Mouse (Mus musculus): ENCODE results near the gene Sdhaf1. TPM values are rescaled to one million over a fixed set of nuclear protein-coding genes. Genes with fewer than 3 reads are reported as not detected.

The Sdhaf1 gene
- polyA plus RNA-seq, 1 experiment from 2014 or later = 20.4 TPM

DNA sequence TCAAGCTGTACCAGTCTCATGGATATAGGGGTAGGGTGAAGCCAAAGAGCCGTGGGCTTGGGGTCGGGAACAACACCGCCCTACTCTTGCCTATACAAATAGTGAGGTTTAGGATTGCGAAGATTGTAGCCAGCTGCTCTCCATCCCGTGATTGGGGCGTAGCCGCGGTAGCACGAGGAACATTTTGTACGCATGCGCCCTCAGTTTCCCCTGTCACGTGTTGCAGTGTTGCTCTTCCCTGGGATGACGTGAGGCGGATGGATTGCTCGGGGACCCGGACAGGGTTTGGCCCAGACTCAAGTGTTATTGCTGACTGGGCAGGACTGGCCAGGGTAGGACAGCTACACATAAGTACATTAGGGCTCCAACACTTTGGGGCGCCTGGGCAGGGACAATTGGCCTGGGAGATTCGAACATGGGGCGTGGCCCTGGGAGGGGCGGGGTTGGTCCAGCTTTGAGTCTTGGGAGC lies 43.0 kb downstream of the Sdhaf1 start:
- no peaks in the 10 kb centered on the region for H3K27me3 ChIP-seq (ENCODE audit: control insufficient read depth, insufficient read depth, low read length)
- DNase-seq (peak; percentile 95), ATAC-seq (ENCODE audit: low FRiP score, low TSS enrichment) (peak; percentile 88)
- no peaks in the 10 kb centered on the region for H3K36me3 ChIP-seq (ENCODE audit: control insufficient read depth, insufficient read depth, low read length)
- H3K4me1 ChIP-seq (ENCODE audit: control insufficient read depth, insufficient read depth, low read length) = peaks cover 9% of the 10 kb centered on the region; the same call in 1 of the 2 replicates
- H3K9ac ChIP-seq (replicated peaks; ENCODE audit: low read length) = peak overlapping the region; percentile 47
- peak overlapping the region; percentile 95 for H3K27ac ChIP-seq (replicated peaks; ENCODE audit: low read depth, low read length)
- H3K9me3 ChIP-seq (ENCODE audit: control insufficient read depth, low read length) = no peaks in the 10 kb centered on the region
- H3K4me3 ChIP-seq (replicated peaks; ENCODE audit: low read depth, low read length) = peak overlapping the region; percentile 61
- WGBS = under 1% methylated on average over 20 of the region's 20 CpGs
- peak overlapping the region; percentile 93 for H3K4me2 ChIP-seq (ENCODE audit: low read length)

DNA sequence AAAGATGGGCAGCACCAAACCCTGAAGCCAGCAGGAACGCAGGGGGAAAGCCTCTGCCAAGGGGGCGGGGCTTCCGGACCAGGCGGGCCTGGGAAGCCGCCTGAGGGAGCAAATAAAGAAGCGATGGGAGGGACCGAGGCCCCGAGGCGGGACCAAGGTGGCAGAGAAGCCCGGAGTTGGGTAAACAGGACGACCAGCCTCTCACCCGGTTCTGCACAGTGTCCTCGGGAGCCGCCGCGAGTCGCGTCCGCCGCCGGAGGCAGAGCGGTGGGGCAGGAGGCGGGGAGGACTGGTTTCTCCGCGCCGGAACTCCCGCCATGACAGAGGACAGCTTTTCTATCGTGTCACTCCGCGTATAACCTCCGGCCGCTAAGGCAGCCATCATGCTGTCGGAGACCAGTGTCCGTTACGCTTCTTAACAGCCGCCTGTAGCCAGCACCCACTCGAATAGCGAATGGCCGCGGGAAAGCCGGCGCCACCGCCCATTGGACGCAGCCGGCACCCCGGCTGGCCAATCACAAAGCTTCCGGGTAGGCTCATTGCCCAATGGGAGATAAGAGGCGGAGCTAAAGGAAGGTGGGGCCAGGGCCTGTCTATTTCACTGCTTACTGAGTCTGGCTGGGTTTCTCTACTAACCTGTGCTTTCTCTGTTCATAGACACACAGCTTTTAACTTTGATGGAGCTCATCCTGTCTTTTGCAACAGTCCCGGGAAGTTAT lies 43.6 kb downstream of the Sdhaf1 start, which contains the start of the genes Thap8 and Wdr62:
Gene Thap8 (plus strand): TSS at position 144 of the 719 bp plus-strand sequence.
Gene Wdr62 (minus strand): TSS at position 469 of the 719 bp plus-strand sequence.
- WGBS = under 1% methylated on average over 49 of the region's 49 CpGs
- Histone ChIP-seq H3K27ac (replicated peaks; ENCODE audit: low read depth, low read length) (peak within 1 kb of the TSS; percentile 95), H3K4me2 (ENCODE audit: low read length) (peak within 1 kb of the TSS; percentile 93), H3K9ac (replicated peaks; ENCODE audit: low read length) (peak within 1 kb of the TSS; percentile 47), H3K4me1 (ENCODE audit: control insufficient read depth, insufficient read depth, low read length) (peaks cover 9% of the 10 kb centered on the region; the same call in 1 of the 2 replicates), H3K9me3 (ENCODE audit: control insufficient read depth, low read length) (no peaks in the 10 kb centered on the region), H3K27me3 (ENCODE audit: control insufficient read depth, insufficient read depth, low read length) (no peaks in the 10 kb centered on the region), H3K36me3 (ENCODE audit: control insufficient read depth, insufficient read depth, low read length) (no peaks in the 10 kb centered on the region), H3K4me3 (replicated peaks; ENCODE audit: low read depth, low read length) (peak within 1 kb of the TSS; percentile 61)
- peak; percentile 96 for ATAC-seq (ENCODE audit: low FRiP score, low TSS enrichment)
- DNase-seq = peak; percentile 97

DNA sequence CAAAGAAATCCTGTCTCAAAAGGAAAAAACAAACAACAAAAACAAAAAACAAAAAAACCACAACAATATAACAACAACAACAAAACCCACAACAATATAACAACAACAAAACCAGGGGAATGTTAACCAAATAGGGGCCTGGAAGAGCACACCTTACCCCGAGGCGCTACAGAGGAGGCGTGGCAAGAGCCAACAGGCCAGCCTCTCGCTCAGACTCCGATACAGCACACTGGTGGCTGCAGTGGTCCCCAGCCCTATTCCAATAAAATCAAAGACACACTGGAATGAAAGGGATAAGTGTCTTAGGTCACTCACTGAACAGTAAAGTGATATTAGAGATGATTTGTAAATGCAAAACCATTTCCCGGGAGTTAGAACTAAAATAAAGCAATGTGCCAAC lies 44.2 kb downstream of the Sdhaf1 start:
- no peak for ATAC-seq (ENCODE audit: low FRiP score, low TSS enrichment)

DNA sequence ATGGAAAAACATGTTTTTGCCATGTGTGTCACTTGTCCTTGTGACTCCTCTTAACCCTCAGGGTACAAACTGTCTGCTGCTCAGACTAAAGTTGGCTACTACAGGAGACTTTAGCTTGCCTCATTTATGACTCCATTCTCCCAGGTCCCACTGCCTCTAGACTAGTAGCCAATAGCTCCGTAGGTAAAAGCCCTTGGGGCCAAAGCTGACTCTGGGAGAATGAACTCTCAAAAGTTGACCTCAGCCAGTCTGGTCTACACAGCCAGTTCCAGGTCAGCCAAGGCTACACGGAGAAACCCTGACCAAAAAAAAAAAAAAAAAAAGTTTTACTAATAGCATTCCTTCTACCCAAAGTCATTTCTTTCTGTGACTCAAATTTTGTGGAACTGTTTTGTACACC lies 44.8 kb downstream of the Sdhaf1 start:
- ATAC-seq (ENCODE audit: low FRiP score, low TSS enrichment) = no peak
- WGBS = 64% methylated on average over 2 of the region's 2 CpGs
- 0 out of 2 replicates have a peak overlapping the region, but pooled peaks have one; percentile 93 for H3K4me2 ChIP-seq (ENCODE audit: low read length)
- H3K4me1 ChIP-seq (ENCODE audit: control insufficient read depth, insufficient read depth, low read length) = peaks cover 9% of the 10 kb centered on the region; the same call in 1 of the 2 replicates
- no peak for DNase-seq
- H3K9ac ChIP-seq (replicated peaks; ENCODE audit: low read length) = no peak overlapping the region
- no peaks in the 10 kb centered on the region for H3K9me3 ChIP-seq (ENCODE audit: control insufficient read depth, low read length)
- H3K4me3 ChIP-seq (replicated peaks; ENCODE audit: low read depth, low read length) = no peak overlapping the region
- H3K36me3 ChIP-seq (ENCODE audit: control insufficient read depth, insufficient read depth, low read length) = no peaks in the 10 kb centered on the region
- no peaks in the 10 kb centered on the region for H3K27me3 ChIP-seq (ENCODE audit: control insufficient read depth, insufficient read depth, low read length)
- no peak overlapping the region for H3K27ac ChIP-seq (replicated peaks; ENCODE audit: low read depth, low read length)

More for the DNA sequence above, 44.2 kb downstream of the Sdhaf1 start:
- Histone ChIP-seq H3K9me3 (ENCODE audit: control insufficient read depth, low read length) (no peaks in the 10 kb centered on the region), H3K36me3 (ENCODE audit: control insufficient read depth, insufficient read depth, low read length) (no peaks in the 10 kb centered on the region), H3K4me1 (ENCODE audit: control insufficient read depth, insufficient read depth, low read length) (peaks cover 9% of the 10 kb centered on the region; the same call in 1 of the 2 replicates), H3K27ac (replicated peaks; ENCODE audit: low read depth, low read length) (no peak overlapping the region), H3K9ac (replicated peaks; ENCODE audit: low read length) (peak overlapping the region; percentile 44; the same call in 1 of the 2 replicates), H3K27me3 (ENCODE audit: control insufficient read depth, insufficient read depth, low read length) (no peaks in the 10 kb centered on the region), H3K4me2 (ENCODE audit: low read length) (peak overlapping the region; percentile 93), H3K4me3 (replicated peaks; ENCODE audit: low read depth, low read length) (peak overlapping the region; percentile 61)
- no peak for DNase-seq
- WGBS = under 1% methylated on average over 6 of the region's 6 CpGs

DNA sequence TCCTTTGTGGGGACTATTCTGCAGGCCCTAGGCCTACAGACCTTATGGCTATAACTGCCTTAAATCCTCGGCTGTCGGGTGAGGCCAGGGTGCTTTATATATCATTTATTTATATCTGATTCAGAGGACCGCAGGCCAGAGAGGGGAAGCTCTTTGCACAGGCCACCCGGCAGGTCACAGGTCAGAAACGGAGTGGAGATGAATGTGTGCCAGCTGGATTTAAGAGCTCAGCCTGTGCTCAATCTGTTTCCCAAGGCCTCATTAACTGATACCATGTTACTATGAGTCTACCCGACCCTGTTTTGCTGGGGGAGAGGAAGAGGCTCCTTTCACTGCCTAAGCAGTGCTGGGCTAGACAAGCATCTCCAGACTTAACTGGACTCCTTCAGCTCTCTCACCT lies 49.3 kb downstream of the Sdhaf1 start:
- no peaks in the 10 kb centered on the region; the same call in 1 of the 2 replicates for H3K4me1 ChIP-seq (ENCODE audit: control insufficient read depth, insufficient read depth, low read length)
- WGBS = 87% methylated on average over 6 of the region's 6 CpGs
- H3K27me3 ChIP-seq (ENCODE audit: control insufficient read depth, insufficient read depth, low read length) = no peaks in the 10 kb centered on the region
- DNase-seq (no peak), ATAC-seq (ENCODE audit: low FRiP score, low TSS enrichment) (no peak)
- no peak overlapping the region for H3K9ac ChIP-seq (replicated peaks; ENCODE audit: low read length)
- no peak overlapping the region for H3K4me2 ChIP-seq (ENCODE audit: low read length)
- H3K36me3 ChIP-seq (ENCODE audit: control insufficient read depth, insufficient read depth, low read length) = no peaks in the 10 kb centered on the region
- H3K9me3 ChIP-seq (ENCODE audit: control insufficient read depth, low read length) = no peaks in the 10 kb centered on the region
- no peak overlapping the region for H3K27ac ChIP-seq (replicated peaks; ENCODE audit: low read depth, low read length)
- H3K4me3 ChIP-seq (replicated peaks; ENCODE audit: low read depth, low read length) = no peak overlapping the region

Other genes starting within 250 kb of the Sdhaf1 start
- 1.7 and 1.8 TPM in 2 replicates for gene Gm26920, start 233.5 kb downstream of the Sdhaf1 start, polyA plus RNA-seq (2014; fragmentation: Nextera tagmentation; extraction: Ambion mirVana)
- gene Zfp566, start 233.4 kb downstream of the Sdhaf1 start, polyA plus RNA-seq (2014; fragmentation: Nextera tagmentation; extraction: Ambion mirVana) = 17.5 and 21.1 TPM in 2 replicates
- 86.6 and 101 TPM in 2 replicates for gene Zfp260, start 229.1 kb downstream of the Sdhaf1 start, polyA plus RNA-seq (2014; fragmentation: Nextera tagmentation; extraction: Ambion mirVana)
- 10.7 and 11.7 TPM in 2 replicates for gene Zfp382, start 202.0 kb downstream of the Sdhaf1 start, polyA plus RNA-seq (2014; fragmentation: Nextera tagmentation; extraction: Ambion mirVana)
- gene Zfp146, start 154.1 kb downstream of the Sdhaf1 start, polyA plus RNA-seq (2014; fragmentation: Nextera tagmentation; extraction: Ambion mirVana) = 18.5 and 19.7 TPM in 2 replicates
- 5.5 TPM in 2 replicates for gene Cox7a1, start 139.8 kb downstream of the Sdhaf1 start, polyA plus RNA-seq (2014; fragmentation: Nextera tagmentation; extraction: Ambion mirVana)
- 53.0 and 70.5 TPM in 2 replicates for gene Capns1, start 125.1 kb downstream of the Sdhaf1 start, polyA plus RNA-seq (2014; fragmentation: Nextera tagmentation; extraction: Ambion mirVana)
- gene Polr2i, start 91.9 kb downstream of the Sdhaf1 start, polyA plus RNA-seq (2014; fragmentation: Nextera tagmentation; extraction: Ambion mirVana) = 176 and 240 TPM in 2 replicates
- gene Tbcb, start 91.6 kb downstream of the Sdhaf1 start, polyA plus RNA-seq (2014; fragmentation: Nextera tagmentation; extraction: Ambion mirVana) = 337 and 360 TPM in 2 replicates
- not detected in 2 replicates for gene Ovol3, start 88.2 kb downstream of the Sdhaf1 start, polyA plus RNA-seq (2014; fragmentation: Nextera tagmentation; extraction: Ambion mirVana)
- gene Thap8, start 43.8 kb downstream of the Sdhaf1 start, polyA plus RNA-seq (2014; fragmentation: Nextera tagmentation; extraction: Ambion mirVana) = 0.58 and 0.61 TPM in 2 replicates
- 2.5 and 5.0 TPM in 2 replicates for gene Wdr62, start 43.5 kb downstream of the Sdhaf1 start, polyA plus RNA-seq (2014; fragmentation: Nextera tagmentation; extraction: Ambion mirVana)
- 121 and 131 TPM in 2 replicates for gene Clip3, start 32.2 kb downstream of the Sdhaf1 start, polyA plus RNA-seq (2014; fragmentation: Nextera tagmentation; extraction: Ambion mirVana)
- gene Alkbh6, start 15.2 kb downstream of the Sdhaf1 start, polyA plus RNA-seq (2014; fragmentation: Nextera tagmentation; extraction: Ambion mirVana) = 107 and 145 TPM in 2 replicates
- 9.3 and 10.2 TPM in 2 replicates for gene Syne4, start 9.1 kb downstream of the Sdhaf1 start, polyA plus RNA-seq (2014; fragmentation: Nextera tagmentation; extraction: Ambion mirVana)
- not detected in 2 replicates for gene E130208F15Rik, start 2.2 kb downstream of the Sdhaf1 start, polyA plus RNA-seq (2014; fragmentation: Nextera tagmentation; extraction: Ambion mirVana)
- gene Lrfn3, start 38.9 kb upstream of the Sdhaf1 start, polyA plus RNA-seq (2014; fragmentation: Nextera tagmentation; extraction: Ambion mirVana) = 13.9 and 16.3 TPM in 2 replicates
- gene Tyrobp, start 89.9 kb upstream of the Sdhaf1 start, polyA plus RNA-seq (2014; fragmentation: Nextera tagmentation; extraction: Ambion mirVana) = 11.4 and 29.7 TPM in 2 replicates
- 0.58 TPM in 1 of 2 replicates, not detected in the other for gene Hcst, start 96.0 kb upstream of the Sdhaf1 start, polyA plus RNA-seq (2014; fragmentation: Nextera tagmentation; extraction: Ambion mirVana)
- 1.4 and 2.3 TPM in 2 replicates for gene Nfkbid, start 97.8 kb upstream of the Sdhaf1 start, polyA plus RNA-seq (2014; fragmentation: Nextera tagmentation; extraction: Ambion mirVana)
- gene Aplp1, start 121.6 kb upstream of the Sdhaf1 start, polyA plus RNA-seq (2014; fragmentation: Nextera tagmentation; extraction: Ambion mirVana) = 662 and 710 TPM in 2 replicates
- gene Kirrel2, start 133.8 kb upstream of the Sdhaf1 start, polyA plus RNA-seq (2014; fragmentation: Nextera tagmentation; extraction: Ambion mirVana) = 5.0 and 5.7 TPM in 2 replicates
- gene Nphs1, start 134.4 kb upstream of the Sdhaf1 start, polyA plus RNA-seq (2014; fragmentation: Nextera tagmentation; extraction: Ambion mirVana) = 0.74 and 1.4 TPM in 2 replicates
- gene Prodh2, start 169.7 kb upstream of the Sdhaf1 start, polyA plus RNA-seq (2014; fragmentation: Nextera tagmentation; extraction: Ambion mirVana) = not detected in 2 replicates
- gene Arhgap33, start 211.2 kb upstream of the Sdhaf1 start, polyA plus RNA-seq (2014; fragmentation: Nextera tagmentation; extraction: Ambion mirVana) = 101 and 129 TPM in 2 replicates
- gene Hspb6, start 228.3 kb upstream of the Sdhaf1 start, polyA plus RNA-seq (2014; fragmentation: Nextera tagmentation; extraction: Ambion mirVana) = 6.3 and 7.4 TPM in 2 replicates
- gene Proser3, start 228.4 kb upstream of the Sdhaf1 start, polyA plus RNA-seq (2014; fragmentation: Nextera tagmentation; extraction: Ambion mirVana) = 7.4 and 10.9 TPM in 2 replicates
- 49.9 and 59.1 TPM in 2 replicates for gene Lin37, start 235.9 kb upstream of the Sdhaf1 start, polyA plus RNA-seq (2014; fragmentation: Nextera tagmentation; extraction: Ambion mirVana)
- gene U2af1l4, start 239.4 kb upstream of the Sdhaf1 start, polyA plus RNA-seq (2014; fragmentation: Nextera tagmentation; extraction: Ambion mirVana) = 103 and 104 TPM in 2 replicates
- 8.2 and 11.8 TPM in 2 replicates for gene Gm49396, start 239.4 kb upstream of the Sdhaf1 start, polyA plus RNA-seq (2014; fragmentation: Nextera tagmentation; extraction: Ambion mirVana)
- 99.1 and 135 TPM in 2 replicates for gene Psenen, start 239.7 kb upstream of the Sdhaf1 start, polyA plus RNA-seq (2014; fragmentation: Nextera tagmentation; extraction: Ambion mirVana)
- gene Igflr1, start 241.5 kb upstream of the Sdhaf1 start, polyA plus RNA-seq (2014; fragmentation: Nextera tagmentation; extraction: Ambion mirVana) = 2.8 and 5.8 TPM in 2 replicates

Data from midbrain, embryonic 14.5 days (tissue).